Mouse (Mus musculus): ENCODE results near the gene Rps27rt.
A peak's percentile ranks its signal among the peaks of the same experiment; 100 is the strongest.
"Not testable (repeated sequence)": the region's sequence is repeated elsewhere in the genome, so short reads cannot be mapped to it uniquely, and the experiment has no call there.

Rps27rt gene

GRCm38 (mm10) chr9:114982689-114983360 is at the start of gene Rps27rt:
Gene Rps27rt, minus strand, starts transcription at chr9:114982739.
- no peak for DNase-seq

- not testable (repeated sequence) for DNase-seq
These were observed 48.5 kb upstream of the Rps27rt start for GRCm38 (mm10) chr9:115031046-115031445.

GRCm38 (mm10) chr9:115030581-115030980 is 48.0 kb upstream of the Rps27rt start:
- DNase-seq, result no peak

GRCm38 (mm10) chr9:115029307-115029706 is 46.8 kb upstream of the Rps27rt start:
- DNase-seq, result no peak

- no peak for DNase-seq
These were observed 41.3 kb upstream of the Rps27rt start for GRCm38 (mm10) chr9:115023708-115024383.

- DNase-seq, result no peak
These were observed 40.6 kb upstream of the Rps27rt start for GRCm38 (mm10) chr9:115023137-115023536.

GRCm38 (mm10) chr9:115021419-115021818 is 38.9 kb upstream of the Rps27rt start:
- no peak for DNase-seq

GRCm38 (mm10) chr9:115020141-115020540 is 37.6 kb upstream of the Rps27rt start:
- no peak for DNase-seq

- DNase-seq, result no peak
These were observed 29.8 kb upstream of the Rps27rt start for GRCm38 (mm10) chr9:115012367-115012766.

- DNase-seq, result no peak
These were observed 25.7 kb upstream of the Rps27rt start for GRCm38 (mm10) chr9:115008194-115008593.

- DNase-seq, result no peak
These were observed 25.2 kb upstream of the Rps27rt start for GRCm38 (mm10) chr9:115007776-115008175.

- no peak for DNase-seq
These were observed 22.9 kb upstream of the Rps27rt start for GRCm38 (mm10) chr9:115005446-115005845.

- DNase-seq, result no peak
These were observed 17.2 kb upstream of the Rps27rt start for GRCm38 (mm10) chr9:114999771-115000146.

GRCm38 (mm10) chr9:114999010-114999770 is 16.7 kb upstream of the Rps27rt start:
- no peak for DNase-seq

GRCm38 (mm10) chr9:114996489-114996888 is 13.9 kb upstream of the Rps27rt start:
- no peak for DNase-seq

GRCm38 (mm10) chr9:114995716-114996115 is 13.2 kb upstream of the Rps27rt start:
- no peak for DNase-seq

GRCm38 (mm10) chr9:114995250-114995649 is 12.7 kb upstream of the Rps27rt start:
- no peak for DNase-seq

- DNase-seq, result no peak
These were observed 10.0 kb upstream of the Rps27rt start for GRCm38 (mm10) chr9:114992528-114992927.

- DNase-seq, result peak; percentile 87
These were observed 7.9 kb upstream of the Rps27rt start for GRCm38 (mm10) chr9:114990421-114990820.

- DNase-seq, result no peak
These were observed 6.2 kb upstream of the Rps27rt start for GRCm38 (mm10) chr9:114988610-114989327.

- DNase-seq, result no peak
These were observed 5.5 kb upstream of the Rps27rt start for GRCm38 (mm10) chr9:114988029-114988428.

GRCm38 (mm10) chr9:114986361-114986760 is 3.8 kb upstream of the Rps27rt start:
- DNase-seq, result no peak

- DNase-seq, result no peak
These were observed 3.2 kb upstream of the Rps27rt start for GRCm38 (mm10) chr9:114985741-114986140.
